Mouse (Mus musculus) cerebellum, postnatal 25 days (tissue): ENCODE data around the gene Phldb1.
"Not testable (repeated sequence)": the region's sequence is repeated elsewhere in the genome, so short reads cannot be mapped to it uniquely, and the experiment has no call there.

Source experiments
- DNase-seq, 2 experiments: peaks; one replicate each; pipeline ENCODE4 v3.0.0; 2021; ENCODE audit warnings: mixed read lengths in 2 of 2

Gene Phldb1

GRCm38 (mm10) chr9:44652027-44652426, 83.0 kb downstream of the Phldb1 start:
- DNase-seq = peak; percentile 80 to 88

GRCm38 (mm10) chr9:44648881-44649281, 86.1 kb downstream of the Phldb1 start:
- DNase-seq = no peak

DNA sequence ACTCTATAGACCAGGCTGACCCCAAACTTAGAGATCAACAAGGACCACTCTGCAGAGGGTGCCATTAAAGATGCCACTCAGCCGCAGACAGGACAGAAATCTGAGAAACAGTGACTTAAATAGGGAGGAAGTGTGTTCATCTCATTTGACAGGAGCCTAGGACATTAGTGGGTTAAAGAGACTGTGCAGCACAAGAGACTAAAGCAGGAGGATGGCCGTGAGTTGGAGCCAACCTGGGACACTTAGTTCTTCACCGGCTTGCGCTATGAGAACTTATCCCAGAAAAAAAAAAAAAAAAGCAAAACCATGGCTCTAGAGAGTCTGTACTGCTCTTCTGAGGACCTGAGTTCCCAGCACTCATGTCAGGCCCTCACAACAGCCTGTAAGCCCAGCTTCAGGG, 87.3 kb downstream of the Phldb1 start:
- no peak for DNase-seq

- DNase-seq = no peak
Measured at GRCm38 (mm10) chr9:44647026-44647425, 88.0 kb downstream of the Phldb1 start.

GRCm38 (mm10) chr9:44646366-44646765, 88.6 kb downstream of the Phldb1 start:
- DNase-seq = no peak

- DNase-seq = no peak
Measured at GRCm38 (mm10) chr9:44645924-44646323, 89.1 kb downstream of the Phldb1 start.

DNA sequence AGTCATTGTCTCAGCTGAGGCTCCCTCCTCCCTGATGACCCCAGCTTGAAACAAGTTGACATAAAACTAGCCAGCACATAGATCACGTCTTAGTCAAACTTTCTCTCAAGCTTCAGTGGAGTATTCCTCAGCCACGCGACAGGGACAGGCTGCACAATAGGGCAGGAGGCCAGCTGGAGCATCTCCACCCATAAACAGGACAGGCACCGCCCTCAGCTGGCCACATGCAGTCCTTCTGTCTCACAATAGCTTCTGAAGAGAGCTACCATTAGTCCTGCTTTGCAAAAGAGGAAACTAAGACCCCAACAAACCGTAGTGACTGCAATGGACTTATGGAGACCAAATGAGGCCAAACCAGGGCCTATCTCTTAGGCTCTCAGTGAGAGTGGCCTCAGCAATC, 89.5 kb downstream of the Phldb1 start:
- DNase-seq = peak; percentile 57 to 77

- DNase-seq = no peak
Measured at GRCm38 (mm10) chr9:44644186-44644585, 90.8 kb downstream of the Phldb1 start.

DNA sequence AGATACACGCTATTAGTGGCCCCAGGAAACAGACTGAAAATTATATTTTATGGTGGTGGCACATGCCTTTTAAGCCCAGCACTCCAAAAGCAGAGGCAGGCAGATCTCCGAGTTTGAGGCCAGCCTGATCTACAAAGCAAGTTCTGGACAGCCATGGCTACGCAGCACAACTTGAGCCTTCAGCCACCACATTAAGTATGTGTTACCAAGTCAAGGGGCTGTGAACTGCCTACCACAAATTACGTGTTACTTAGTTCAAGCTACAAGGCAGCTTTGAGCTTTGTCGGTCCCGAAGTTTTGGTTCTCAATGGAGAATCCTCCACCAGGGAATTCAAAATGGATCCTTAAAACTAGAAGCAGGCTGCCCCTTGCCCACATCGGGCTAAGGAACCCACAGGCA, 91.9 kb downstream of the Phldb1 start:
- DNase-seq = no peak

DNA sequence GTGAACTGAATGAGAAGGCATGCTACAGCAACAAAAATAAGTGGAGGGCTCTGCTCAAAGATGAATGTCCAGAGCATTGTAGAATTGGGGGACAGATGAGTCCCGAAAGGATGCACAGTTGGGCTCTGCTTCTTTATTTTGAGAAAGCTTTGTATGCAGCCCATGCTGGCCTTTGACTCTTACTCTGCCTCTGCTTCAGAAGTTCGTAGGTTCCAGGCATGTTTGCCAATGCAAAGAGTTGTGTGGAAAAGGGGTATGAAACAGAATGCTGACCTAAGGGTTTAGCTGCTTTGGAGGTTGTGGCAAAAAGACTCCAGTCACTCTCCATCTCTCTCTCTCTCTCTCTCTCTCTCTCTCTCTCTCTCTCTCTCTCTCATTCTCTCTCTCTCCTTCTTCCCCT, 93.4 kb downstream of the Phldb1 start:
- no peak for DNase-seq

DNA sequence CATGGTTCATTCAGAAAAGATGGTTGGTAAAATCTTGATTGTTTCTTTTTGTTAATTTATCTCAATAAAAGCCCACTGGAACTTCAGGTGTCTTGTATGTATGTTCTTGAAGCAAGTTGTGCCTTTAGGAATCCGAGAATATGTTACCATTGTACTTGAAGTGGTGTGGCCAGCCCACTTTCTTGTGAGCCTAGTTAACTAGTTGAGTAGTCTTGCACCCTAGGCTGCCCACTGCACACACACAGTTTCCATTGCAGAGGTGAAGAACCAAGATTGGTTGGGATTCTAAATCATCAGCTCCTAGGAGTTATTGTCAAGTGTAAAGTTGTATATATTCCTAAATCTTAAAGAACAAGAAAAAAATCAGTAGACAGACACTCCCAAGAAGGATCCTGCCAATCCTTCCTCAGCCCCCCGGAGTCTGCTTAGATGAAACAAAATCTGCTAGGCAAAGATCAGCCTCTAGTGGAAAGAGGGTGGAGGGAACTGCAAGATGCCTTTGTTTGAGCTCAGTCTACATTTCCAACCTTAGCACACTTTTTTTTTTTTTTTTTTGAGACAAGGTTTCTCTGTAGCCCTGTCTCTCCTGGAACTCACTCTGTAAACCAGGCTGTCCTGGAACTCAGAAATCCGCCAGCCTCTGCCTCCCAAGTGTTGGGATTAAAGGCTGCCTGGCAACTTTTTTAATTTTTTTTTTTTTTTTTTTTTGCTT, 94.2 kb downstream of the Phldb1 start:
- DNase-seq = no peak

DNA sequence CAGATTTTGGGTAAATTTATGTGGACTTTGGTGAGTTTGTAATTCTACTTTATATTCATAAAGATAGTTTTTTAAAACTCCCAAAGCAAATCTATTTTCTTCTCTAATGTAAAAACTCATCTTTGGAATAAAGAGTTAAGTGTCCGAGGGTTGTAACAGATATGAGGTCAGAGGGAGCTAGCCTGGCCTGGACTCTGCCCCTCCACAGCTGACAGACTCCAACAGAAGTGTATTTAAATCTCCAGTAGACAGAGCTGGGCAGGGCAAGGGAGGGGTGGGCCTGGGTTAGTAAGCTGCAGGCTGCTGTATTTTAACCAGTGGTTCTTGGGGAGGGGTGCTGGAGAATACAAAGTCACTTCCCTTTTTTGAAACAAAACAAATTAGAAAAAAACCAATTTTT, 95.0 kb downstream of the Phldb1 start:
- DNase-seq = not testable (repeated sequence)

GRCm38 (mm10) chr9:44638726-44639125, 96.3 kb downstream of the Phldb1 start:
- DNase-seq = peak; percentile 53 to 57

DNA sequence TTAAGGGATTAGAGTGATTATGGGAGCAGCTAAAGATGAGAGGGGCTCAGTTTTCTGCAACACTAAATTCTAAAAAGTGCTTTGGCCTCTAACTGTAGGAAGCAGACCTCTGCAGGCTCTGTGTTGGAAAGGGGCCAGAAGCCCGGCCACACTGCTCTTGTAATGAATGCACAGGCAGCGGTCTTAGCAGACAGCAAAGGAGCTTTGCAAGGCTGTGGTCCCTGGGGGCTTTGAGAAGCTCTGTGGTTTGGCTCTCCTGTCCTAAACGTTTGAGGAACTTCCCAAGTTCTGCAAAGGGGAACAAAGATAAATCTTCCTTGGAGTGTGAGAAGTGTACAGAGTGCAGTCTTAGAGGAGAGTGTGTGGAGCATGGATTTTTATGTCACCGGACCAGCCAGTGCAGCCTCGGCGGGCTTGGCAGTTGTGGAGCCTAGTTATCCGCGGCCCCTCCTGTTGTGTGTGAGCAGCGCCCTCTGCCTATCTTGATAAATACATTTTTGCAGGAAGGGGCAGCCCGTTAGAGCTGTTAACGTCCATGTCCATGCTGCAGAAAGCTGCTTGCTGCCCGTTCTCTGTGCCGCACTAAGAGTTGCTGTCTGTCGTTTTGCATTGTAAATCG, 97.3 kb downstream of the Phldb1 start:
- DNase-seq = peak; percentile 39 to 67
